Mouse (Mus musculus): Measurements from ENCODE around the gene A130010J15Rik. TPM values are rescaled to one million over a fixed set of nuclear protein-coding genes. Genes with fewer than 3 reads are reported as not detected.

The A130010J15Rik gene
- polyA plus RNA-seq, 1 experiment from 2014 or later = 16.6 TPM

DNA sequence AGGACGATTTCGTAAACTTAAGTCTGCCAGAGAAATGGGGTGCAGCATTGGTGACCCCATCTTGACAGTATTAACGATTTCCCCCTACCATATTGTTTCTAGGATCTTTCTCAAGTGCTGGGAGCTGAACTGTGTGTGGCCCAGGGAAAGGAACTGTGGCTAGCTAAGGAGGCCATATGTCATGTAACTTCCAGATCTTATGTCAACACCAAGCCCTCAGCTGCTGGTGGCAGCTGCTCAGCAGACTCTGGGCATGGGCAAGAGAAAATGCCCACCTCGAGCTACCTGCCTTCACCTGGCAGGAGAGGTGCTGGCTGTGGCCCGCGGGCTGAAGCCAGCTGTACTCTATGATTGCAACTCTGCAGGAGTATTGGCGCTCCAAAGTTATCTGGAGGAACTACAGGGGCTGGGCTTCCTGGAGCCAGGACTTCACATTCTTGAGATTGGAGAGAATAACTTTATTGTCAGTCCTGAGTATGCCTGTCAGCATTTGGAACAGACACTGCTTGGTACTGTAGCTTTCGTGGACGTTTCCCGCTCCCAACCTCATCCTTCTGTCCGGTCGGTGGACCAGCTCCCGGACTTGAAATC is 6.4 kb downstream of the A130010J15Rik start:
- WGBS = 77% methylated on average over 13 of the region's 13 CpGs
- Histone ChIP-seq H3K9me3 (ENCODE audit: control insufficient read depth, low read depth, low read length) (no peaks in the 10 kb centered on the region), H3K4me3 (ENCODE audit: low read depth, low read length) (peak overlapping the region; percentile 77; the same call in 1 of the 2 replicates), H3K4me2 (replicated peaks; ENCODE audit: low read depth, low read length) (peak overlapping the region; percentile 60), H3K9ac (replicated peaks; ENCODE audit: low read depth, low read length) (peak overlapping the region; percentile 80; the same call in 1 of the 2 replicates), H3K4me1 (ENCODE audit: control insufficient read depth, insufficient read depth, low read length) (peaks cover 22% of the 10 kb centered on the region), H3K27ac (ENCODE audit: low read length) (peak overlapping the region; percentile 84), H3K27me3 (ENCODE audit: control insufficient read depth, insufficient read depth, low read length) (no peaks in the 10 kb centered on the region), H3K36me3 (ENCODE audit: control insufficient read depth, insufficient read depth, low read length) (no peaks in the 10 kb centered on the region)
- ATAC-seq (ENCODE audit: insufficient number of reproducible peaks, insufficient read depth, low FRiP score, low read depth) = no peak

- Histone ChIP-seq H3K4me1 (ENCODE audit: control insufficient read depth, insufficient read depth, low read length) (no peaks in the 10 kb centered on the region), H3K4me3 (ENCODE audit: low read depth, low read length) (no peak overlapping the region), H3K9me3 (ENCODE audit: control insufficient read depth, low read depth, low read length) (no peaks in the 10 kb centered on the region), H3K9ac (replicated peaks; ENCODE audit: low read depth, low read length) (no peak overlapping the region), H3K27me3 (ENCODE audit: control insufficient read depth, insufficient read depth, low read length) (no peaks in the 10 kb centered on the region), H3K4me2 (replicated peaks; ENCODE audit: low read depth, low read length) (no peak overlapping the region), H3K36me3 (ENCODE audit: control insufficient read depth, insufficient read depth, low read length) (no peaks in the 10 kb centered on the region), H3K27ac (ENCODE audit: low read length) (no peak overlapping the region)
- 69% methylated on average over 3 of the region's 3 CpGs for WGBS
- no peak for ATAC-seq (ENCODE audit: insufficient number of reproducible peaks, insufficient read depth, low FRiP score, low read depth)
Measured at GRCm38 (mm10) chr1:193181104-193181503, 13.3 kb downstream of the A130010J15Rik start.

DNA sequence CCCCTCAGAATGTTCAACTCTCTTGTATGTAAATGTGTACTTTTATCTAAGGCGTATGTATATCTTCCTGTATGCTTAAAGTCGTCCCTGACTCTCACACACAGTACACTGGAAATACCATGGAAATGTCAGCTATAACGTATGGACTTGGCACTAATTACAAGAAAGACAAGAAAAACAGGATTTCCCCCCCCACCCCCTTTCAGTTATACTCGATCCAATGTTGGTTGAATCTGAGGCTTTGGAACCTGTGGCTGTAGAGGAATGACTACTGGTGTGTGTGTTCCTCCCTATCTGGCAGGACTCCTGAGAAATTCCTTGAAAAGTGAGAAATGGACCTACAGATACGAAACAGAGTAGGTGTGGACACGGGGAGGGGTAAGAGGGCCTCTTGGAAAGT is 20.4 kb downstream of the A130010J15Rik start:
- no peak overlapping the region for H3K4me3 ChIP-seq (ENCODE audit: low read depth, low read length)
- ATAC-seq (ENCODE audit: insufficient number of reproducible peaks, insufficient read depth, low FRiP score, low read depth) = no peak
- no peaks in the 10 kb centered on the region for H3K9me3 ChIP-seq (ENCODE audit: control insufficient read depth, low read depth, low read length)
- H3K9ac ChIP-seq (replicated peaks; ENCODE audit: low read depth, low read length) = no peak overlapping the region
- peaks cover 27% of the 10 kb centered on the region for H3K4me1 ChIP-seq (ENCODE audit: control insufficient read depth, insufficient read depth, low read length)
- H3K27ac ChIP-seq (ENCODE audit: low read length) = peak overlapping the region; percentile 76; the same call in 1 of the 2 replicates
- no peak overlapping the region for H3K4me2 ChIP-seq (replicated peaks; ENCODE audit: low read depth, low read length)
- WGBS = 56% methylated on average over 6 of the region's 6 CpGs
- H3K36me3 ChIP-seq (ENCODE audit: control insufficient read depth, insufficient read depth, low read length) = no peaks in the 10 kb centered on the region
- H3K27me3 ChIP-seq (ENCODE audit: control insufficient read depth, insufficient read depth, low read length) = no peaks in the 10 kb centered on the region

- Histone ChIP-seq H3K9me3 (ENCODE audit: control insufficient read depth, low read depth, low read length) (no peaks in the 10 kb centered on the region), H3K36me3 (ENCODE audit: control insufficient read depth, insufficient read depth, low read length) (no peaks in the 10 kb centered on the region), H3K27ac (ENCODE audit: low read length) (peak overlapping the region; percentile 76), H3K4me2 (replicated peaks; ENCODE audit: low read depth, low read length) (peak overlapping the region; percentile 0; the same call in 1 of the 2 replicates), H3K27me3 (ENCODE audit: control insufficient read depth, insufficient read depth, low read length) (no peaks in the 10 kb centered on the region), H3K9ac (replicated peaks; ENCODE audit: low read depth, low read length) (no peak overlapping the region), H3K4me1 (ENCODE audit: control insufficient read depth, insufficient read depth, low read length) (peaks cover 27% of the 10 kb centered on the region), H3K4me3 (ENCODE audit: low read depth, low read length) (no peak overlapping the region)
- peak; percentile 96 for ATAC-seq (ENCODE audit: insufficient number of reproducible peaks, insufficient read depth, low FRiP score, low read depth)
- 7% methylated on average over 9 of the region's 9 CpGs for WGBS
Measured at GRCm38 (mm10) chr1:193189151-193189621, 21.3 kb downstream of the A130010J15Rik start.

- ATAC-seq (ENCODE audit: insufficient number of reproducible peaks, insufficient read depth, low FRiP score, low read depth) = no peak
- Histone ChIP-seq H3K36me3 (ENCODE audit: control insufficient read depth, insufficient read depth, low read length) (no peaks in the 10 kb centered on the region), H3K4me2 (replicated peaks; ENCODE audit: low read depth, low read length) (0 out of 2 replicates have a peak overlapping the region, but pooled peaks have one; percentile 0), H3K27me3 (ENCODE audit: control insufficient read depth, insufficient read depth, low read length) (no peaks in the 10 kb centered on the region), H3K9me3 (ENCODE audit: control insufficient read depth, low read depth, low read length) (no peaks in the 10 kb centered on the region), H3K4me3 (ENCODE audit: low read depth, low read length) (no peak overlapping the region), H3K4me1 (ENCODE audit: control insufficient read depth, insufficient read depth, low read length) (peaks cover 27% of the 10 kb centered on the region), H3K9ac (replicated peaks; ENCODE audit: low read depth, low read length) (no peak overlapping the region), H3K27ac (ENCODE audit: low read length) (peak overlapping the region; percentile 76)
- WGBS = 26% methylated on average over 3 of the region's 3 CpGs
Measured at GRCm38 (mm10) chr1:193189771-193190170, 21.9 kb downstream of the A130010J15Rik start.

DNA sequence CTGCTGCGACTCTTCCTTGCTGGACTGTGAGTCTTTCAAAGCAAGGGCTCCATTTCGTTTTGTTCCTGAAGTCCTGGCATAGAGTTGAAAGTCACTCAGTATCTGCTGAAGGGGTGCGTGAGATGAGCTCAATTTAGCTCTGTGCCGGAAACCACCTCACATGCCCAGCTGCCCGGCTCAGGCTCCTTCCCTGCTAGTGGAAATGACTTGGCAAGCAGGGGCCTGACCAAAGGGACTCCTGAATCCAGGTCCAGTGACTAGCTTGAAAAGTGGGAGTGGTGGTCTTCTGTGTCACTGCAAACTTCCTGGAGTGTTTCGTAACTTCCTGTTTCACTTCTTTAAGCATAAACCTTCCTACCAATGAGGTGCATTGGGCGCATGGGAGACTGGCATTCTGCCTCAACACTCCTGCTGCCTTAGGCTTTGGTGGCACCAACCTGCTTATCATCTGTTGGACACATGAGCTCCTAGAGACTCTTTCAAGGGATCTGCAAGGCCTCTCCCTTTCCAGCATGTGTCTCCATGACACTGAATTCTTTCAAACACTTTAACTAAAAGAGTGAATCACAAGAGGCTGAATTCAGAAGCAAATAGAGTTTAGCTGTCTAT is 23.9 kb downstream of the A130010J15Rik start:
- no peak overlapping the region for H3K4me3 ChIP-seq (ENCODE audit: low read depth, low read length)
- no peaks in the 10 kb centered on the region for H3K27me3 ChIP-seq (ENCODE audit: control insufficient read depth, insufficient read depth, low read length)
- no peak for ATAC-seq (ENCODE audit: insufficient number of reproducible peaks, insufficient read depth, low FRiP score, low read depth)
- no peak overlapping the region for H3K9ac ChIP-seq (replicated peaks; ENCODE audit: low read depth, low read length)
- H3K27ac ChIP-seq (ENCODE audit: low read length) = no peak overlapping the region
- H3K4me2 ChIP-seq (replicated peaks; ENCODE audit: low read depth, low read length) = no peak overlapping the region
- no peaks in the 10 kb centered on the region for H3K9me3 ChIP-seq (ENCODE audit: control insufficient read depth, low read depth, low read length)
- H3K36me3 ChIP-seq (ENCODE audit: control insufficient read depth, insufficient read depth, low read length) = no peaks in the 10 kb centered on the region
- 82% methylated on average over 7 of the region's 7 CpGs for WGBS
- H3K4me1 ChIP-seq (ENCODE audit: control insufficient read depth, insufficient read depth, low read length) = peaks cover 27% of the 10 kb centered on the region

DNA sequence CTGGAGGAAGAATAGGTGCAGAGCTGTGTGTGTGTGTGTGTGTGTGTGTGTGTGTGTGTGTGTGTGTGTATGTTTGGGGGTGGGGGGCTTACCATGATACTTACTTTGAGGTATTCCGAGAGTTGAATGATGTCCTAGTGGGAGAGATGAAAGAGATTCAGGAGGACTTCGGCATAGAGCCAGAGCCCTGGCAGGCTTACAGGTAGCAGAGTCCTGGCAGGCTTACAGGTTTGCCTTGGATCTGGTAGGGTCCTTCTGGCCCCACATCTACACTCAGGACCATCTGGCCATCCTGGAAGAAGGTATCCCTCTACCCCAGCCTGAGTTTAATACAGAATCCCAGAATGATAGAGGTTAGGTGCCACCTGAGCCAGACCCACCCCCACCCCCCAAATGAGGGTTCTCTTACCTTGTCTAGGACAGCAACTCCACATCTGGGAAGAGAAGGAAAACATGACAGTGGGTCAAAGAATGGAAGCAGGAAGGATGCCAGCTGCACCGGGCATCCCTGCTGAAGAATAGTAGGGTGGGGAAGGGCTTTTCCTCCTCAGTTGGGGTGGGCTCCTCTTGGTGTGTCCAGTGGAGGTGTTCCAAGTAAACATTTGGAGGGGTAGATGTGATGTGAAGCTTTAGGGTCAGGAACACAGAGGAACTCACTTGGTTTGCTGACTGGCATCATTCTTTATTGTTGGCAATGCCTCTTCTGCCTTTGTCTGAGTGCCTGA is 26.7 kb downstream of the A130010J15Rik start:
- no peak for ATAC-seq (ENCODE audit: insufficient number of reproducible peaks, insufficient read depth, low FRiP score, low read depth)

DNA sequence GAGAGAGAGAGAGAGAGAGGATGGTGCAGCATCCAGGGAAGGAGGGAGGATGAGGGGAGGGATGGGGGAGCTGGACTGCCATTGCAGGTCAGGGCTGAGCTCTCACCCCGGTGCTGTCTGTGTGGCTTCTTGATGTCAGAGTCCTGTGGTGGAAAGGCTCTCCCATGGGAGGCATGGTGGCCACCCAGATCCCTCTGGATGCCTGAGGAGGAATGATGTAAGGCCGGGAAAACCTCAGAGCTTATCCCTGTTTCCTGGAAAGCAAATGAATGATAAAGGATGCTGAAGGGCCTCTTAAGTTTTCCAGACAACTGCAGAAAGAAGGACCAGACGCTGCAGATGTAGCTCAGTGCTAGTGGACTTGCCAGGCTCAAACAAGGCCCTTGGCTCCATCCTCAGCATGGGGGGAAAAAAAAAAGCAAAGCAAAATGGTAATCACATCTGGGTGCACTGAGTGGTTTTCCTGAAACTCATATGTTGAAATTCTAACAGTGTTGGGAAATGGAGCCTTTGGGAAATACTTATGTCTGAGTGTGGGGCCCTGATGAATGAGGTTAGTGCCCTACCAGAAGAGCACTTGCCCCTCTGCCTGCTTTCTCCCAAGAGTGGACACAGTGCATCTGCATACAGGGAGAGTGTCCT is 27.4 kb downstream of the A130010J15Rik start:
- H3K4me2 ChIP-seq (replicated peaks; ENCODE audit: low read depth, low read length) = no peak overlapping the region
- H3K9me3 ChIP-seq (ENCODE audit: control insufficient read depth, low read depth, low read length) = no peaks in the 10 kb centered on the region
- H3K36me3 ChIP-seq (ENCODE audit: control insufficient read depth, insufficient read depth, low read length) = no peaks in the 10 kb centered on the region
- H3K4me3 ChIP-seq (ENCODE audit: low read depth, low read length) = no peak overlapping the region
- H3K9ac ChIP-seq (replicated peaks; ENCODE audit: low read depth, low read length) = no peak overlapping the region
- no peaks in the 10 kb centered on the region for H3K27me3 ChIP-seq (ENCODE audit: control insufficient read depth, insufficient read depth, low read length)
- no peak overlapping the region for H3K27ac ChIP-seq (ENCODE audit: low read length)
- no peak for ATAC-seq (ENCODE audit: insufficient number of reproducible peaks, insufficient read depth, low FRiP score, low read depth)
- H3K4me1 ChIP-seq (ENCODE audit: control insufficient read depth, insufficient read depth, low read length) = peaks cover 3% of the 10 kb centered on the region
- 56% methylated on average over 3 of the region's 3 CpGs for WGBS

More for the DNA sequence above, 26.7 kb downstream of the A130010J15Rik start:
- no peak overlapping the region for H3K9ac ChIP-seq (replicated peaks; ENCODE audit: low read depth, low read length)
- H3K9me3 ChIP-seq (ENCODE audit: control insufficient read depth, low read depth, low read length) = no peaks in the 10 kb centered on the region
- H3K4me1 ChIP-seq (ENCODE audit: control insufficient read depth, insufficient read depth, low read length) = peaks cover 10% of the 10 kb centered on the region
- no peak overlapping the region for H3K4me3 ChIP-seq (ENCODE audit: low read depth, low read length)
- H3K4me2 ChIP-seq (replicated peaks; ENCODE audit: low read depth, low read length) = no peak overlapping the region
- H3K36me3 ChIP-seq (ENCODE audit: control insufficient read depth, insufficient read depth, low read length) = no peaks in the 10 kb centered on the region
- no peak overlapping the region for H3K27ac ChIP-seq (ENCODE audit: low read length)
- no peaks in the 10 kb centered on the region for H3K27me3 ChIP-seq (ENCODE audit: control insufficient read depth, insufficient read depth, low read length)
- WGBS = 78% methylated on average over 3 of the region's 3 CpGs

Measured in stomach, embryonic 14.5 days (tissue).